Mouse (Mus musculus) left cerebral cortex, postnatal 4 days (tissue): ENCODE results near the gene Plekha6. TPM values are rescaled to one million over a fixed set of nuclear protein-coding genes. Genes with fewer than 3 reads are reported as not detected.

Source experiments
- DNase-seq: peaks from one replicate; pipeline ENCODE4 v3.0.0-alpha.2; 2022
- intact Hi-C: fragments of 180-260 bp; cut with DNase I; formaldehyde crosslinking; loops from one replicate; pipeline ENCODE4 v1.15.1; 2025
- total RNA-seq, 2 experiments: library from RNA; stranded (reverse); gene quantifications; 2 replicates each; pipeline ENCODE4 v1.2.3; 2021

The Plekha6 gene
- total RNA-seq, 2 experiments from 2014 or later = 61.7 to 63.2 TPM

GRCm38 (mm10) chr1:133263134-133263533 lies 99.1 kb downstream of the Plekha6 start:
- intact Hi-C loops = loop anchor here (10.0 kb wide), 1 partner anchor 78 kb away; no protein-coding TSS in a partner anchor

DNA sequence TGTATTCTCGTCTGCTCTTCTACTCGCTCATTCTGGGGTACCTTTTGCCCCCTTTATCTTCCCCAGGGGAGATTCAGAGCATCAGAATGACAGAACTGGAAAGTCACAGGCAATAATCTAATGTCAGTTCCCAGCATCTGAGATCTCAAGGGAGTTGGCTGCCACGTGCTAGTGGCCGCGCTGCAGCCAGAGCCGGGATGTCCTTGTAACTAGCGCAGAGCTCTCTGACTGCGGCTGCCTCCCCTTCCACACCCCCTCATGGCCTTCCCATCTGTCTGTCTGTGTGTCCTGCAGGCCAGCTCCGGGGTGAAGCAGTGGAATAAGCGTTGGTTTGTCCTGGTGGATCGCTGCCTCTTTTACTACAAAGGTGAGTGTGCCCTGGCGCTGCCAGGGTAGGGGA lies 100.4 kb downstream of the Plekha6 start:
- DNase-seq = no peak
- intact Hi-C loops = loop anchor here (10.0 kb wide), 1 partner anchor 80 kb away; no protein-coding TSS in a partner anchor

More at GRCm38 (mm10) chr1:133263134-133263533, 99.1 kb downstream of the Plekha6 start:
- no peak for DNase-seq

GRCm38 (mm10) chr1:133265114-133265766 lies 101.2 kb downstream of the Plekha6 start:
- no peak for DNase-seq
- intact Hi-C loops = loop anchor here (10.0 kb wide), 1 partner anchor 80 kb away; no protein-coding TSS in a partner anchor

GRCm38 (mm10) chr1:133267094-133267493 lies 103.1 kb downstream of the Plekha6 start:
- intact Hi-C loops = loop anchor here (10.0 kb wide), 1 partner anchor 82 kb away; no protein-coding TSS in a partner anchor

GRCm38 (mm10) chr1:133267813-133268492 lies 103.9 kb downstream of the Plekha6 start:
- intact Hi-C loops = loop anchor here (10.0 kb wide), 1 partner anchor 83 kb away; no protein-coding TSS in a partner anchor
- no peak for DNase-seq

More at GRCm38 (mm10) chr1:133267094-133267493, 103.1 kb downstream of the Plekha6 start:
- DNase-seq = no peak

DNA sequence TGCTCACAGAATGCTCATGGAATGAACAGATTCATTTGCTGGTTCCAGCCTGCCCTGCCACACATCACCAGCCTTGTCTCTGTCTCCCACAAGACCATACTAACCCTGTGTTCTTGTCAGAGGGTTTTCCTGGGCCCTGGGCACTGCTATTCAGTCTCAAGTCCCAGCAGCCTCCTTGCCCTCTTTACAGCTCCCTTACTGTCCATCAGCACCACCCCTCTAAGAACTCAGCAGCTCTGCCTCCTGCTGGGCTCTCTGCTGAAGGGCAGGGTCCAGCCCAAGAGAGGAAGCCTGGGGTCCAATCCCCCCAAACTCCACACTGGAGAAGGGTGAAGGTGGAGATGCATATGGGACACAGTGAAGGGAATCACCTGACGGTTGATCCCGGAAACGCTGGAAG lies 104.5 kb downstream of the Plekha6 start:
- intact Hi-C loops = loop anchor here (10.0 kb wide), 1 partner anchor 84 kb away; no protein-coding TSS in a partner anchor
- DNase-seq = no peak

DNA sequence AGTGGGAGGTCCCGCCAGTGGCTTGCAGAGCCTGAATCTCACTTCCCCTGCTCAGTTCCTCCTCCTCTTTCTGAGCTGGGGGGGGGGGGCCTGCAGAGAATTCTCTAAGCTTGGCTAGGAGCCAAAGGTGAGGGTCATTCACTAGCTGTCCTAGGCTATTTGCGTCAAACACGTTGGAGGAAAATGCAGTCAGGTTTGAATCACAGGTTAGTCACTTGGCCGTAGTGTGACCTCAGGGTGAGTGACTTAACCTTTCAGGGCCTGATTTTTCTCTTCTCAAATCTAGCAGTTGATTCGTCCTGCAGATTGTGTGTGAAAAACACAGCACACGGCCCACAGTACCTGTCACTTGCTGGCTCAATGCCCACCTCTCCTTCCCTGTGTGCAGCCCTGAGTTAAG lies 106.3 kb downstream of the Plekha6 start:
- intact Hi-C loops = no loop called here
- DNase-seq = no peak

DNA sequence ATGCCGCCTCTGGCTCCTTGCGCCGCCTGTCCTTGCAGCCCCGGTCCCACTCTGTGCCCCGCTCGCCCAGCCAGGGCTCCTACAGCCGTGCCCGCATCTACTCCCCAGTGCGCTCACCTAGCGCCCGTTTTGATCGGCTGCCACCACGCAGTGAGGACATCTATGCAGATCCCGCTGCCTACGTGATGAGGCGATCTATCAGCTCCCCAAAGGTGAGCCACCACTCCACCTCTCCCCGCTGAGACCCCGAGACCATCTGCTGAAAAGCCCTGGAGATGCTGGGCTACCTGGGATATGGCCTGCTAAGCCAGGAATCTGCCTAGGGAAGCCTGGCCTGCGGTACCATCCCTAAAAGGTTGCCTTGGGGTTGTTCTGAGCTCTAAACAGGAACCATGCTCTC lies 110.2 kb downstream of the Plekha6 start:
- DNase-seq = no peak
- intact Hi-C loops = no loop called here

DNA sequence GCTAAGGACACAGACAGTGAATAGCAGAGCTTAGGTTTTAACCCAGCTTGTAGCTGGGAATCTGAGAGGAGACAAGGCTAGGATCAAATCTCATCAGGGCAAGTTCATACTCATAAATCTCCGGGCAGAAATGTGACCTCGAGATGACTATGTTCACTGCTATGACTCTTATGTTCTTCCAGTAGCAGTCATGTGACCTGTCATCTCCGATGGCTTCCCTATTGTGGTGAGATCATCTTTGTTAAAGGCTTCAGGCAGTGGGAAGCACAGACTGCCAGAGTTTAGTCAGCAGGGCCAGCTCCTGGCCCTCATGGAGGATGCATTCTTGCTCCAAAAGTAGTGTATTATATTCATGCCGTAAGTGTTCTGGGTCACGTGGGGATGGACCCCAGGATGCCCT lies 113.0 kb downstream of the Plekha6 start:
- intact Hi-C loops = no loop called here
- no peak for DNase-seq

- no peak for DNase-seq
- intact Hi-C loops = no loop called here
These were observed 114.5 kb downstream of the Plekha6 start for GRCm38 (mm10) chr1:133278539-133278938.

DNA sequence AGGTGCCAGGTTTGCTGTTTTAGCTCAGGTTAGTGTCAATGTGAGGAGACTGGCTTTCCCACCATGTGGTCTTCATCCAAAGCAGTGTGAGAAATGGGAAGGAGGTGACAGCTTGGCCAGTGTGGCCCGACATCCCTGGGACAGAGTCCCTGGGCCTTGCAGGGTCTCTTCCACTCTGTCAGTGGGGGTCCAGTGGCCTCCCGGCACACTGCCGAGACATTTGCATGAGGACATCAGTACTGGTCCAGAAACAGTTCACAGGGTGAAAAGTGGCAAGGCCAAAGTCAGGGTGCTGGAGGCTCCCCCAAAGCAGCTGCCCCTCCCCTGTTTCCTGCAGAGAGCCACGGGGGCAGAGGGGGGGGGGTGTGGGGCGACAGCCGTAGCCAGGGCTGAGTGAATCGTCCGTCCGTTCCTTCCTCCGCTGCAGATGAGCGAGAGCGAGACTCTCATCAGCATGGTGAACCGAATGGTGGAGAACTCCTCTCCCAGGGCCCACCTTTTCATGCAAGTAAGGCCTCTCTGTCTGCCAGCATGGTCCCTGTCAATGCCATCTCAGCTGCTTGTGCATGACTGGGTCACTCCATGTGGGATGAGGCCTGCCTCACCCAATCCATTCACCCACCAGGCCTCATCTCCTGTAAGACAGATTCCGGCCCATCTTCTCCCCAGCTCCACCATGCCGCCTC lies 115.1 kb downstream of the Plekha6 start:
- intact Hi-C loops = no loop called here
- no peak for DNase-seq

DNA sequence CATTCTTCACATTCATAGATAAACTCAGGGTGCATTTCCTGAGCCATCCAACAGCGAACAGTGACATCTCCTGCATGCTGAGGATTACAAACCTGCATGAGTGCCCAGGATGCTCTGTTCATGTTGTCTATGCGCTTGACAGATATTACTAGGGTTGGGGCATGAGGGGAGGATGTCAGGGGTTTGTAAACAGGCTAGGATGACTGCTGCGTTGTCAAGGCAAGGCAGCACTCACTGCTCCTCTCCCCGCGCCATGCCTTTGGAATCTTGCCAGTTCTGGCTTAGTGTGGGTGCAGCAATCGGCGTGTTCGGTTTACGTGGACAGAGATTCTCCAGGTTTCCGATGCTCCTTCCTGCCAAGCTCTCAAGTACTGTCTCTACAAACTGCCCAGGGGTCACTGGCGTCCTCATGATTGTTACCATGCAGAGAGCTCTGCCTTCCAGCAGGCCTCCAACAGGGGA lies 115.7 kb downstream of the Plekha6 start:
- intact Hi-C loops = no loop called here
- DNase-seq = peak; percentile 54

GRCm38 (mm10) chr1:133280537-133280936 lies 116.5 kb downstream of the Plekha6 start:
- no peak for DNase-seq
- intact Hi-C loops = no loop called here

- DNase-seq = no peak
- intact Hi-C loops = no loop called here
These were observed 121.9 kb downstream of the Plekha6 start for GRCm38 (mm10) chr1:133285907-133286306.

DNA sequence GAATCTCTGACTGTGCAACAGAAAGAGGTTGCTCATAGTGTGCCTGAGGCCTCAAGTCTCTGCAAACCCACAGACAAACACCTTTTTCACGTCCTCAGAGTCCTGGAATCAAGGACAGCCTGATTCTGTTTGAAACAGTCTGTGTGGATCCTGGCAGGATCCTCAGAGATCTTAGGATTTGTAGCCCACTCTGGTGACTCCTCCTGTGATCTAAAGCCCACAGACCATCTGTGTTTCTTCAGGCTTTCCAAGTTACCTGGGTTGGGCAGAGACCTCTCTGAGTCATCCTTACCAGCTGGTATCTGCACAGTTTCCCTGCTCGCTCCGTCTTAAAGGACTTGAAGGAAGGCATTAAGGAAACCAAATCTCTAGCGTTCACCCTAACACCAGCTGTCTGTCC lies 123.0 kb downstream of the Plekha6 start:
- DNase-seq = no peak
- intact Hi-C loops = no loop called here

- intact Hi-C loops = no loop called here
- DNase-seq = no peak
These were observed 123.9 kb downstream of the Plekha6 start for GRCm38 (mm10) chr1:133287880-133288279.

- intact Hi-C loops = no loop called here
- no peak for DNase-seq
These were observed 127.9 kb downstream of the Plekha6 start for GRCm38 (mm10) chr1:133291888-133292287.

GRCm38 (mm10) chr1:133292608-133293007 lies 128.6 kb downstream of the Plekha6 start:
- intact Hi-C loops = no loop called here
- no peak for DNase-seq

DNA sequence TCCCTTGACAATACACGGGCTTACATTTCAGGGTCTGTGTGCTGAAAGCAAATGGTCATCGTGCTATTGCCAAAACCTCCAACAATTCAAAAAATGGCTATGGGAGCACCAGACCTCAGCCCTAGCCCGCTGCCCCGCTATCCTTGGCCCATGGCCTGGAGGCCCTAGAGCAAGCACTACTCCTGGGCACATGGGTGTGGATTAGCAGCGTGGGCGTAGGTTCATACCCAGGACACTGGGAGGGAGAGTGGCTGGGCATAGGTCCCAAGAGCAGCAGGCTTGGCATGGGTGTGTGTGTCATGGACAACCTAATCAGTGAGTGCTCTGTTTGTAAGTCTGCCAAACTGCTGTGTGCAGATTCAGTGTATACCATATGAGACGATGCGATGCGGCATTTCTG lies 132.4 kb downstream of the Plekha6 start:
- intact Hi-C loops = no loop called here
- peak; percentile 90 for DNase-seq

- intact Hi-C loops = no loop called here
- no peak for DNase-seq
These were observed 134.8 kb downstream of the Plekha6 start for GRCm38 (mm10) chr1:133298816-133299215.

DNA sequence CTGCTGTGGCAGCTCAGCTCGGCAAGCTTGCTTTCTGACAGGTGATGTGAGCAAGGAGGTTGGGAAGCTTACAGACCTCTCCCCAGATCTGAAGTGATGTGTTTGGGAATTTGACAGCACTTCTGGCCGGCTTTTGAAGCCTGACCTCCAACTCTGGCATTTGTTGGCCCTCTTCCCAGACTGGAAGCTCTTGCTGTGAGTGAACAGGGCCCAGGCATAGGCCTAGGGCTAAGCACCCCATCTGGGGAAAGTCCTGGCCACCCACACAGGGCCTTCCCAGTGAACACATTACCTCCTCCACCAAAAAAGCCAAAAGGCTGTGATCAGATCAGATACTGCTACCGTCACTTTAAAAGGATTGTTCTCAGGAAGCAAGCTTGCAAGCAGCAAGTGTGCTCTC lies 138.5 kb downstream of the Plekha6 start:
- DNase-seq = peak; percentile 76
- intact Hi-C loops = no loop called here
